Mouse (Mus musculus): ENCODE data around the gene Anxa11. TPM values are rescaled to one million over a fixed set of nuclear protein-coding genes. Genes with fewer than 3 reads are reported as not detected.
"Not testable (repeated sequence)": the region's sequence is repeated elsewhere in the genome, so short reads cannot be mapped to it uniquely, and the experiment has no call there.

The Anxa11 gene
- total RNA-seq, 1 experiment from 2014 or later = 14.7 TPM

DNA sequence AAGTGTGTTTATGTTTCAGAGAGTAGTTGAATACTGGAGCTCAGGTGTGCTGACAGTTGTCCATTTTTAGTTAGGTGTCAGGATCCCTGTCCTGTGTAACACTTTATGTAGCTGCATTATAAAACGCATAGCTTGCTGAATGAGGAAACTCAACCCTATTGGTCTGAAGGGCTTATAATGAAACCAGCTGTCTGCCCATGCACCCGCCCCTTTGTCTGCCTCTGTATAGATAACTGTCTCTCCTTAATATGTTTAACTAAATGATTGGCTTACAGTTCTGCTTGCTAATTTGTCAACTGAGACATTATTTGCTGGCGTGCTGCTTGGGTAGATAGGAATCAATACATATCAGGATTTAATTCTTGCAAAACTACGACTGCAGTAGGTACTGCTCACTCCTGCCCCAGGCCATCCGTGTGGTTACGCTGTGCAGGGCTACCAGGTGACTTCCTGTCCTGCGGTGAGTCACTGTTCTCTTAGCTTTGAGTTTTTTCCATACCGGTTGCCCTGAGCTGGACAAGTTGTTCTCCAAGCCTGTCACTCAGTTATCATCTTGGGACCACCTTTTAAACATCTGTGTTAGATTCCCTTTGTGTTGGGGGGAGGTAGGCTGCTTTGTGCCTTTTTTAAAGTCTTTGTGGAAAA lies 13.4 kb downstream of the Anxa11 start:
- ATAC-seq (replicated peaks in 1 of 2; ENCODE audit: insufficient read depth in 1 of 2, low FRiP score in 2 of 2, low TSS enrichment in 1 of 2, low read depth in 1 of 2, poor library complexity in 2 of 2, severe bottlenecking in 2 of 2) = peak; percentile 45 to 55; a peak in 2 of 4 replicates

DNA sequence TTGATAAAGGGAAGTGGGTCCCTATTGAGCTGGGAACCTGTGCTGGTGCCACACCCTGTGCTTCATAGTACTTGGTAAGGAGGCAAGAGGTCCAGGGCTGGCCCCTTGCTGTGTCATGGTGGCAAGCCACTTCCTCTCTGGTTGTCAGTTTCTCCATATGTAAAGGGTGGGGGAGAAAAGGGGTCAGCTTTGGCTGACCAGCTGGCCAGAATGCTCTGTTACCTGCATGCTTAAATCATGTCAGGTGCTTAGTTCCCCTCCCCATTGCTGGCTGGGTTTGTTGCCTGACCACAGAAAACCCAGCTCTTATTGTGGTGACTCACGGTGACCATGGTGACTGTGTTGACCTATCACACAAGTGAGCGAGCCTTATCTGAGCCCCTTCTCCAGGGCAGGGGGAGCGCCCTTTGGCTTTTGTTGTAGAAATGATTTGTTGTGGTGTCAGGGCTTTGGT lies 15.2 kb downstream of the Anxa11 start:
- ATAC-seq (replicated peaks in 1 of 2; ENCODE audit: insufficient read depth in 1 of 2, low FRiP score in 2 of 2, low TSS enrichment in 1 of 2, low read depth in 1 of 2, poor library complexity in 2 of 2, severe bottlenecking in 2 of 2) = peak; percentile 57 to 68

DNA sequence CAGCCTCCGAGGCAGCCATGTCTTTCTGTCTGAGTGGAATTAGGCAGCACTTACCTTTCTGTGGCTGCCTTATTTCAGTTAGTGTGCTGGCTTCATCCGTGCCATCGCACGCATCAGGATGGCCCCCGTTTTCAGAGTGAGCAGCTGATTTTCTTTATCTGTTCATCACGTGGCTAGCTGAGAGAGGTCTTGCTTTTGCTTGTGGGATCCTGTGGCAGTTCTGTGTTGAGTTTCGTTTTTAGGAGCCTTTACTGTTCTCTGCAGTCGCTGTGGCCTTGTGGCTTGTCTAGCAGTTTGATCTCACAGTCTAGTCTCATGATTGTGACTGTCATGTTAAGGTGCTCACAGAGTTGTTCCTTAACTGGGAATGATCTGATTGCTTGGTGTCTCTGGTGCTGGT lies 16.0 kb downstream of the Anxa11 start:
- no peak for ATAC-seq (replicated peaks in 1 of 2; ENCODE audit: insufficient read depth in 1 of 2, low FRiP score in 2 of 2, low TSS enrichment in 1 of 2, low read depth in 1 of 2, poor library complexity in 2 of 2, severe bottlenecking in 2 of 2)

DNA sequence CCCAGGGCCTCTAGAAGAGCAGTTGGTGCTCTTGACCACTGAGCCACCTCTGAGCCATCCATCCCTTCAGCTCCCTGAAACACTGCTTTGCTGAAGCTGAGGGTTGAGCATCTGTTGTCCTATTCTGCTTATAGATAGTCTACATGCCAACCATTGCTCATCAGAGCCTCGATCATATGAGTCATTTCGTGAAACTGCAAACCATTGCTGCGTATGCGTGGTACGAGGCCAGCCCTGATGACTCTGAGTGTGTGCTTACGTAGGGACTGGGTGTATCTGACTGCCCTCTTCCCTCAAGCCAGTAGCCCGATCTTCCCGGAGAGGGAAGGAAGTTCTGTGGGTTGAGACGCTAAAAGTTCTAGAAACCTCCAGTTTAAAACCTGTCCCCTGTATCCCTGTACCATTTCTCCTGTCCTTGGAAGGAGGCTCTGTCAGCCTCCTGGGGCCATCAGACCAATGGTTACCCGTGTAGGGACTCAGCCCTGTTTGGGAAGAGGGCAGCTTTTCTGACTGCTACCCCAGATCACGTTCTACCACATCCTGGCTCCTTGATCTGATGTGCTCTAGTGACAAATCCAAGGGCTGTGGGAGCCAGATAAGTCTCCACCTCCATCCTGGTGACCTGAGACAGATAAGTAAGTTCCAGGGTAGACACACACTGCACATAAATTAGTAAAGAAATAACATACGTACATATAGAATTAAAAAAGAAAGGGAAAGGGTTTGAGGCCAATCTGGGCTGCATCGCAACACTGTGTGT lies 20.0 kb downstream of the Anxa11 start:
- peak; percentile 30 to 52 for ATAC-seq (replicated peaks in 1 of 2; ENCODE audit: insufficient read depth in 1 of 2, low FRiP score in 2 of 2, low TSS enrichment in 1 of 2, low read depth in 1 of 2, poor library complexity in 2 of 2, severe bottlenecking in 2 of 2)

DNA sequence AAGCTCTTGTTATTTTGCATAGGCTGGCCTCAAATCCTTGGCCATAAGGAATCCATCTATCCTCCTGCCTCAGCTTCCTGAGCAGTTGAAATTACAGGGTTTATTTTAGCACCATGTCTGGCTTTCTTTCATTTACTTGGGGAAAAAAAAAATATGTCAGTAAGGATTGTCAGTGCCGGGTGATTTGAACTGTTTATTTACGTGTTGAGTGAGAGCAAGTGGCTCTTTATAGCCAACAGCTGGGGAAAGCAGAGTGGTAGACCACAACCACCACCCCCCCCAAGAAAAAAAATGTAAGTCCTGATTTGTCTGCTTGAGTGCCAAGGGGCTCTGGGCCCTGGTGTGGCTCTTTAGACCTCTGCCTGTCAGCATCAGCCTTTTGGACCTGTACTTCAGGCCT lies 21.8 kb downstream of the Anxa11 start:
- ATAC-seq (replicated peaks in 1 of 2; ENCODE audit: insufficient read depth in 1 of 2, low FRiP score in 2 of 2, low TSS enrichment in 1 of 2, low read depth in 1 of 2, poor library complexity in 2 of 2, severe bottlenecking in 2 of 2) = no peak

DNA sequence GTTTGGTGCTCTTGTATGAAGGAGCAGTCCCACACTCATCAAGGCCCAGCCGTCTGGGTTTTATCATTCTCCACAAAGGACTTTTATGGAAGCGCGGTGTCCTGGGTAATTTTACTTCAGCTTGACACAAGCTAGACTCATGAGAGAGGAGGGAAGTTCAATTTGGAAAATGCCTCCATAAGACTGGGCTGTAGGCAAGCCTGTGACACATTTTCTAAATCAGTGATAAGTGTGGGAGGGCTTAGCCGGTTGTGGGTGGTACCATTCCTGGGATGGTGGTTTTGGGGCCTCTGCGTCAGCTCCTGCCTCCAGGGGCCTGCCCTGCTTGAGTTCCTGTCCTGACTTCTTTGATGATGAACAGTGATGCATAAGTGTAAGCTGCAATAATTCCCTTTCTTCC lies 23.3 kb downstream of the Anxa11 start:
- no peak for ATAC-seq (replicated peaks in 1 of 2; ENCODE audit: insufficient read depth in 1 of 2, low FRiP score in 2 of 2, low TSS enrichment in 1 of 2, low read depth in 1 of 2, poor library complexity in 2 of 2, severe bottlenecking in 2 of 2)

DNA sequence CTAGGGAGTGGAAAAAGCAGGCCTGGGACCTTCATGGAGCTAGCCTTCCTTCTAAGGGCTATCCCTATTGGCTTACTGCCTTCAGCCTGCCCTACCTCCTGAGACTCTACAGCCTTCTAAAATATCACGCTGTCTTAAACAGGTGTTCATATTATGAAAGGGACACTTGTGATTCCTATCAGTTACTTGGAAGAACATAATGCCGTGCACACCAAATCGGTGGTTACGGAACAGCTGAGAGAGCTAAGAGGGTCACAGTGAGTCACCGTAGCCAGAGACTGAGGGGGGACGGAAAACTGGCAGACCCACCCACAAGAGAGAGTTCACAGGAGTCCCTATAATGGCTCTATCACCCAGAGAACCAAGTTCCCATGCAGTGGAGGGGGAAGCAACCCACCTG lies 24.4 kb downstream of the Anxa11 start:
- no peak for ATAC-seq (replicated peaks in 1 of 2; ENCODE audit: insufficient read depth in 1 of 2, low FRiP score in 2 of 2, low TSS enrichment in 1 of 2, low read depth in 1 of 2, poor library complexity in 2 of 2, severe bottlenecking in 2 of 2)

DNA sequence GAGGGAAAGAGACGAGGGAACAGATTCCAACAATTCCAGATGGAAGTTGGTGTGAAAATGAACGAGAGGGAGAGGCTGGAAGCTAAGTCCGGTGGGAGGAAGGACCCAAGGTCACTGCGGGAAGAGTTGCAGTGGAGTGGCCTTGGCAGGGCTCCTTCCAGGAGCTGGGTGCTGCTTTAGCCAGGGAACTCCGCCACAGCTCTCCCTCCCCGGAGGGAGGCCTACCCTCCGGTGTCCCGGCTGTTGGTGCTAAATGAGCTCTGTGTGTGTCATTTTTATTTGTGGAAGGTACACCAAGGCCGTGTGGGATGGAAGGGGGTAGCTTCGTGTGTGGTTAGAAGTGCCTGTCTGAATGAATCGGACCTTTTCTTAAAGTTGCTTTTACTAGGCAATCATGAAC lies 24.9 kb downstream of the Anxa11 start:
- no peak for ATAC-seq (replicated peaks in 1 of 2; ENCODE audit: insufficient read depth in 1 of 2, low FRiP score in 2 of 2, low TSS enrichment in 1 of 2, low read depth in 1 of 2, poor library complexity in 2 of 2, severe bottlenecking in 2 of 2)

DNA sequence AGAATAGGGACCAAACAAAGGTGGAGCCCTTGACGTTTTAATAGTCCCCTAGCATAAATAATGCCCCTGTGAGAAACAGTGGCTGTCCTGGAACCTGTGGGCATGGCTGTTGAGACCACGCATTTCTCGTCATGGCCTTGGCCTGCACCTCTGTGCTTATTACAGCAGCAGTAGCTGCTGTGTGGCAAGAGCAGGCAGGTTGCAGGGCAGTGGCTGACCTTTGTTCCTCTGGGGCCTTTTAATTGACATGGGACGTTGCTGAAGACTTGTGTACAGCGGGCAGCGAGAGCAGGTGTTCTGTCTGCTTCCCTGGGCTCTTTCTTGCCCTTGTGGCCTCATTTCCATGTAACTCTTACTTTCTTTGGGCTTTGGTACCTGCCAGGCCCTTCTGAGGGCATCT lies 25.9 kb downstream of the Anxa11 start:
- no peak for ATAC-seq (replicated peaks in 1 of 2; ENCODE audit: insufficient read depth in 1 of 2, low FRiP score in 2 of 2, low TSS enrichment in 1 of 2, low read depth in 1 of 2, poor library complexity in 2 of 2, severe bottlenecking in 2 of 2)

DNA sequence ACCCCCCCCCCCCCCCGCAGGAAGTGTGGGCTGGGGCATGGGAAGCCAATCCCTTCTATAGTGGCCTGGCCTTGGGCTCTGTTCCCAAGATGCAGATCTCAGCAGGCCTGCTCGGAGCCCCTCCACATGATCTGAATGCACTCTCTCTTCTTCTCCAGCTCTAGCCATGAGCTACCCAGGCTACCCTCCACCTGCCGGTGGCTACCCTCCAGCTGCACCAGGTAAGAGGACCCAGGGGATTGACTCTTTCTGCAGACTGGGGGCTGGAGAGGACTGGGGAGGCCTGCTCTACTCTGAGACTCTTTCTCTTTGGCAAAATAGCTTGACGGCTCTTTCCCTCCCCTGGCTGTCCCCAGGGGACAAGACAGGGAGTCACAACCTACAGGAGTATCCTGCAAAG lies 26.8 kb downstream of the Anxa11 start:
- ATAC-seq (replicated peaks in 1 of 2; ENCODE audit: insufficient read depth in 1 of 2, low FRiP score in 2 of 2, low TSS enrichment in 1 of 2, low read depth in 1 of 2, poor library complexity in 2 of 2, severe bottlenecking in 2 of 2) = no peak

DNA sequence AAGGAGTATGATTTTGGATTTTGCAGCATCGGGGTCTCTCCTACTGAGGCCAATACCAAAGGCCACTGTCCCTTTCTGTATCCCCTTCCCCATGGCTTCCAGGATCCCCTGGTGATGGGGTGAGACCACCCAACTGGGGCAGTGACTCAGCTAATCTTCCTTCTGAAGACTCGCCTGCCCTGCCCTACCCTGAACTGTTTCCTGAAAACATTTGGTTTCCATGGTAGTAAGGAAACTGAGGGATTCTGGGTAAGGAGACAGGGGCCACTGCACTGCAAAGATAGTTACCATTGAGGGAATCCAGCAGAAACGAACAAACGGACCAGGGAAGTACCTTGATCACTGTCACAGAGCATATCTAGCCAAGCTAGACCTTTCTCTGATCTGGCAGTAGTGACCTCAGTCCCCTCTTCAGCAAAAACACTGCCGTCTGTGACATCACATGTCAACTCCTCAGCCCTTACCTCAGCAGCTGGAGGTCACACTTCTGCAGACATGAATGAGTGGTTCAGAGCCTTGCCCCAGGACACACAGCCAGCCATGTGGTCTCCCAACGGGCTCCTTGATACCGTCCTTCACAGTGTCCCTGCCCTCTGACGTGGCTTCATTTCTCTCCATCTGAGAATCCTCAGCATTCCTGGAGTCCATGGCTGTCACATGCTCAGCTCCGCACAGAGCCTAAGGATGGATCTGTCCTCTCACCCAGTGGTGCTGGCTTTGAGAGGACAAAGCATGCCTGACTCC lies 27.4 kb downstream of the Anxa11 start:
- ATAC-seq (replicated peaks in 1 of 2; ENCODE audit: insufficient read depth in 1 of 2, low FRiP score in 2 of 2, low TSS enrichment in 1 of 2, low read depth in 1 of 2, poor library complexity in 2 of 2, severe bottlenecking in 2 of 2) = peak; percentile 41 to 81

DNA sequence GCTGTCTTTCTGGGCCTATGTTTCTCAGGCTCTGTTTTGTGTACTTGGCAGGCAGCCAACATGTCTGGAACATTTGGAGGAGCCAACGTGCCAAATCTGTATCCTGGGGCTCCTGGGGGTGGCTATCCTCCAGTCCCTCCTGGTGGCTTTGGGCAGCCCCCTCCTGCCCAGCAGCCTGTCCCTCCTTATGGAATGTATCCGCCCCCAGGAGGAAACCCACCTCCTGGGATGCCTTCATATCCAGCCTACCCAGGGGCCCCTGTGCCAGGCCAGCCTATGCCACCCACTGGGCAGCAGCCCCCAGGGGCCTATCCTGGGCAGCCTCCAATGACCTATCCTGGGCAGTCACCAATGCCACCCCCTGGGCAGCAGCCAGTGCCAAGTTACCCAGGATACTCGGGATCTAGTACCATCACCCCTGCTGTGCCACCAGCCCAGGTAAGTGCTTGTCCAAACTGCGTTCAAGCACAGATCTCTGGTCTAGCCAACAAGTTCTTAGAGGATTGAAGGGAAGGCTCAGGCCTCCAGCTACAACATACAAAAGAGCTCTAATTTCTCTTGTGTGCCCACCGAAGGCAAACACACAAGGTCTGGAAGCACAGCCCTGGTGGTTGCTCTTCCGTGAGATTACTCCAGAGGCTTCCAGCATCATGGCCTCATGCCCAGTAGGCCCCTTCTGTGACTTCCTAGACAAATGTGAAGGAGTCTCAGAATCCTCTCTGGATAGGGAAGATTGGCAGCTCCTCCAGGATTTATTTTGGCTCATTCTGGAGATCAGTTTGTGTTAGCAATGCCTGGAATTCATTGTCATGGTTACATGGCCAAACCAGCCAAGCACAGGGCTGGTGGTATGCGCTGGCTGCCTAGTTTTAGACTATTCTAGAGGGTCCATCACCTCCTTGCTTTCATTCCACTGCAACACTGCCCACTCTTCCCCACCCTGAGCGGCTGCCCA lies 30.8 kb downstream of the Anxa11 start:
- no peak for ATAC-seq (replicated peaks in 1 of 2; ENCODE audit: insufficient read depth in 1 of 2, low FRiP score in 2 of 2, low TSS enrichment in 1 of 2, low read depth in 1 of 2, poor library complexity in 2 of 2, severe bottlenecking in 2 of 2)

DNA sequence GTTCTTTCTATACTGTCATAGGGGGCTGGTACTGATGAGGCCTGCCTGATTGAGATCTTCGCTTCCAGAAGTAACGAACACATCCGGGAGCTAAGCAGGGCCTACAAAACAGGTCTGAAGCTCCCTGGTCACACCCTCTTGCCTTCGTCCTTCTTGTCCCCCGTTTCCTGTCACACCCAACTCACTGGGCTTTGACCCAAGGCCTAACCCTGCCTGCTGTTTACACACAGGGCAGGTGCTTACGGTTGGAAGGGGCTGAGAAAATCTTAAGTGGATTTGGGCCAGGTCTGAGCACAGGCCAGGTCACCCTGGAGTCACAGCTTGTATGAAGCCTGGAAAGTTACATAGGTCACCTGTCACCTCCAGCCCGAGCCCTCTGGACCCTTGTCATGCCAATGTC lies 34.7 kb downstream of the Anxa11 start:
- ATAC-seq (replicated peaks in 1 of 2; ENCODE audit: insufficient read depth in 1 of 2, low FRiP score in 2 of 2, low TSS enrichment in 1 of 2, low read depth in 1 of 2, poor library complexity in 2 of 2, severe bottlenecking in 2 of 2) = not testable (repeated sequence)

DNA sequence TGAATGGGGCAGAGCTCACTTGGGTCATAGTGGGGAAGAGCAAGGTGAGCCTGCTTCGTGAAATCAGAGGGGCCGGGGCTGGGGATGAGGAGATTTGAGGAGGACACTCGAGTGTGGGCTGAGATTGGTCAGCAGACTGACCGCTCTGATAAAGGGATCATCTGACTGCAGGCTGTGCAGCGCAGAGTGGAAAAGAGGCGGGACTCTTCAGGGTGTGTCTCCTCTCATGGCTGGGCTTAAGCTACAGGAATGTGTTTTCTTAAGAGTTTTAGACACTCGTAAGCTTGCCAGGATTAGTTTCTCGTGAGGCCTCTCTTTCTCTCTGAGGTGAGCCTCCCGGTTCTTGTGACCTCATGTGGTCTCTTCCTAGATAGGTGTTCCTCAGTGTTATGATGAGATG lies 39.8 kb downstream of the Anxa11 start:
- not testable (repeated sequence) for ATAC-seq (replicated peaks in 1 of 2; ENCODE audit: insufficient read depth in 1 of 2, low FRiP score in 2 of 2, low TSS enrichment in 1 of 2, low read depth in 1 of 2, poor library complexity in 2 of 2, severe bottlenecking in 2 of 2)

DNA sequence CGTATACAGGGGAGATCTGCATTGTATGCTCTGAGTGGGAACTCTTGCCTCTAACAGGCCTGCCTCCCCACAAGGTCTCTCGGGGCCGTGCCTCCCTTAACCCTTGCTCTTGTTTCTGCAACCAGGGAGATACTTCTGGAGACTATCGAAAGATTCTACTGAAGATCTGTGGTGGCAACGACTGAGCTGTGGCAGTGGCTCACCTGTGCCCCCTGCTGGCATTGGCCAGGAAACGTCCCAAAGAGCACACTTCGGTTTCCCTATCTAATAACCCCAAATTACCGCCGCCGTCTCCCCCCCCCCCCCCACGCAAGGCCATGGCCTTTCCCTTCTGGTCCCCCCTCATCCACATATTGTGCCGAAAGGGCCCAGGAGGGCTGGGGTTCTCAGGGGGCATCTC lies 43.9 kb downstream of the Anxa11 start:
- peak; percentile 63; a peak in 3 of 4 replicates for ATAC-seq (replicated peaks in 1 of 2; ENCODE audit: insufficient read depth in 1 of 2, low FRiP score in 2 of 2, low TSS enrichment in 1 of 2, low read depth in 1 of 2, poor library complexity in 2 of 2, severe bottlenecking in 2 of 2)

DNA sequence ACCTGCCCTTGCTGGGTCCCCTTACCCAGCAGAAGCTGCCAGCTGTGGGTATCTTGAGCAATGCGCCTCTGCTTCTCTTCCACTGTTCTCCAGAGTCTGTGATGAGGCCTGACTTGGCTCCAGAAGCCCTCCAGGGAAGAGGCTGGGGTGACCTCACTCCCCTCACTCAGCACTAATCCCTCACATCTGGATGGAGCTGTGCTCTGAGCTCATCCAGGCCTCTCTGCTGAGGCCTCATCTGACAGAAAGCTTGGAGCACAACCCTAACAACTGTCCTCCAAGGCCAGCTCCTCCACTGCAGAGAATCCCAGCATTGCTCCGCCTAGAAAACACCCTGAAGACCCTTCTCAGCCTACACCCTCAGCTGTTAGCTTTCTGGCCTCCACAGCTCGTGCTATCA lies 52.6 kb downstream of the Anxa11 start:
- ATAC-seq (replicated peaks in 1 of 2; ENCODE audit: insufficient read depth in 1 of 2, low FRiP score in 2 of 2, low TSS enrichment in 1 of 2, low read depth in 1 of 2, poor library complexity in 2 of 2, severe bottlenecking in 2 of 2) = not testable (repeated sequence)

DNA sequence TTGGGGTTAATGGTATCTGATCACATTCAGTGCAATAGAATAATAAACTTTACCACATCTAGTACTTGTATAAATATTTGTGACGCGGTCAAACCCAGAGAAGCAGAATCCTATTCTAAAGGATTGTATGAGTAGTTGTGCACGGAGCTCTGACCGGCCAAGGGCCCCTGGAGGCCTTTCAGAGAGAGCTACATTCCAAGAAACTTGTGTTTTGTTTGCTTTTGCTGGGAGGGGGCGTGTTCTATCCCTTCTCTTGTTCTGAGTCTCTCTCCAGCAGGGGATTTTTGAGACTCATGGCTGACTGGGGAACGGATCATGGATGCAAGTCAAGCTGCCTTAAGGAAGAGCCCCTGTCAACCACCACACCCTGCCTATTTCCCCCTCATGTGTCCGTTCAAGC lies 53.7 kb downstream of the Anxa11 start:
- not testable (repeated sequence) for ATAC-seq (replicated peaks in 1 of 2; ENCODE audit: insufficient read depth in 1 of 2, low FRiP score in 2 of 2, low TSS enrichment in 1 of 2, low read depth in 1 of 2, poor library complexity in 2 of 2, severe bottlenecking in 2 of 2)

Measured in hematopoietic stem cell, adult 5-6 weeks (primary cell).